Mouse (Mus musculus) E14TG2a.4 (cell line): ENCODE results near the gene Nsrp1.
"Not testable (repeated sequence)": the region's sequence is repeated elsewhere in the genome, so short reads cannot be mapped to it uniquely, and the experiment has no call there.

Experiments
- H3K27me3 ChIP-seq: 2 replicates; pipeline ENCODE4 v1.6.1; 2014; ENCODE audit warnings: low read length, control low read depth; ENCODE audit not compliant: insufficient read depth
- H3K36me3 ChIP-seq: 2 replicates; pipeline ENCODE4 v1.6.1; 2014; ENCODE audit warnings: low read length, control low read depth; ENCODE audit not compliant: insufficient read depth
- H3K4me1 ChIP-seq: replicated peaks from 2 replicates; pipeline ENCODE4 v1.6.1; 2014; ENCODE audit warnings: low read depth, low read length, control low read depth
- H3K4me3 ChIP-seq: replicated peaks from 2 replicates; pipeline ENCODE4 v1.5.1; 2014; ENCODE audit warnings: mild to moderate bottlenecking, low read length
- H3K9me3 ChIP-seq: 2 replicates; pipeline ENCODE4 v1.6.1; 2014; ENCODE audit warnings: low read length, control low read depth
- CTCF ChIP-seq: conservative IDR thresholded peaks from 2 replicates; pipeline ENCODE4 v1.5.1; 2014; ENCODE audit warnings: low read length
- NANOG ChIP-seq: IDR thresholded peaks from 2 replicates; pipeline ENCODE4 v1.6.1; 2014; ENCODE audit warnings: borderline replicate concordance, low read length, mixed read lengths
- POU5F1 ChIP-seq: IDR thresholded peaks from 2 replicates; pipeline ENCODE4 v1.6.1; 2014; ENCODE audit warnings: low read length, borderline replicate concordance

Nsrp1 gene

GRCm38 (mm10) chr11:77096581-77096980 is 18.3 kb upstream of the Nsrp1 start:
- H3K27me3 ChIP-seq: peaks cover 12% of the 10 kb centered on the region
- TF ChIP-seq POU5F1 (no peak), CTCF (no peak), NANOG (no peak)
- H3K9me3 ChIP-seq: no peaks in the 10 kb centered on the region
- no peak overlapping the region for H3K4me3 ChIP-seq
- no peaks in the 10 kb centered on the region for H3K36me3 ChIP-seq
- peaks cover 13% of the 10 kb centered on the region for H3K4me1 ChIP-seq

DNA sequence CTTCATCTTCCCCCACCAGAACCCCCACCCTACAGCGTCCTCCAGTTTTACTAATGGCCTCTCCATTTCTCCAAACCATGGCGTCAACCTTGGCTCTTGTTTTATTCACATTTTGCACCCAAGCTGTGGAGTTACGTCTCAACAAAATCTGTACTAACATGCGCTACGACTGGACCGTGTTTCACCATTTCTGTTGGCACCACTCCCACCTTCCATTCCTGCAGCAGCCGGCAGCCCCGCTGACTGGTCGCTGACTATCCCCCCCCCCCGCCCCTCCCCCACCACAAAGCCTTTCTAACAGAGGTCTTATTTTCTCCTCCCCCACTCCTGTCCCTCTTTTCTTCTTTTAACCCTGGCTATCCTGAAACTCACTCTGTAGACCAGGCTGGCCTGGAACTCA is 17.0 kb upstream of the Nsrp1 start:
- Histone ChIP-seq H3K36me3 (no peaks in the 10 kb centered on the region), H3K4me1 (peaks cover 7% of the 10 kb centered on the region), H3K9me3 (no peaks in the 10 kb centered on the region), H3K4me3 (no peak overlapping the region), H3K27me3 (peaks cover 12% of the 10 kb centered on the region)
- no peak for TF ChIP-seq NANOG
- no peak for TF ChIP-seq CTCF
- TF ChIP-seq POU5F1: no peak

DNA sequence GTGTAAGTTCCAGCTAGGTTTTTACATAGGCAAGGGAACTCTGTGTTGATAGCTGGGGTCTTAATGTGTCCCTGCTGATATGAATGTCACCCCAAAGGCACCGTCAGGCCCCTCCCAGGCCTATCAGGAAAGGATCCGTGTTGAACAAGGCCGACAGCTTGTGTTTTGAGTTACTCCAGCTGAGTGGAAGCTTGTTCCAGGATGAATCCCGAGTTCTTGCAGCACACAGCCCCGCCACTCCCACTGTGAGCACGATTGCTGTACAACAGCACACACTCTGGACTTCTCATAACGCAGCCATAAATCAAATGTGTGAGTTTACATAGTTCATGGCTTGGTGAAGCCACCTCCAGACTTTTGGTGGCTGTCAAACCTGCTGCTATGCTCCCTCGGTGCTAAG is 15.9 kb upstream of the Nsrp1 start:
- Histone ChIP-seq H3K36me3 (no peaks in the 10 kb centered on the region), H3K4me1 (peaks cover 6% of the 10 kb centered on the region), H3K27me3 (peaks cover 8% of the 10 kb centered on the region; the same call in 1 of the 2 replicates), H3K9me3 (no peaks in the 10 kb centered on the region), H3K4me3 (no peak overlapping the region)
- TF ChIP-seq NANOG (no peak), CTCF (no peak), POU5F1 (no peak)

- H3K9me3 ChIP-seq: no peaks in the 10 kb centered on the region
- H3K27me3 ChIP-seq: peaks cover 5% of the 10 kb centered on the region; the same call in 1 of the 2 replicates
- TF ChIP-seq CTCF (peak; percentile 16), POU5F1 (no peak)
- no peaks in the 10 kb centered on the region for H3K36me3 ChIP-seq
- peaks cover 11% of the 10 kb centered on the region for H3K4me1 ChIP-seq
- no peak overlapping the region for H3K4me3 ChIP-seq
Measured at GRCm38 (mm10) chr11:77093208-77093607, 15.0 kb upstream of the Nsrp1 start.

DNA sequence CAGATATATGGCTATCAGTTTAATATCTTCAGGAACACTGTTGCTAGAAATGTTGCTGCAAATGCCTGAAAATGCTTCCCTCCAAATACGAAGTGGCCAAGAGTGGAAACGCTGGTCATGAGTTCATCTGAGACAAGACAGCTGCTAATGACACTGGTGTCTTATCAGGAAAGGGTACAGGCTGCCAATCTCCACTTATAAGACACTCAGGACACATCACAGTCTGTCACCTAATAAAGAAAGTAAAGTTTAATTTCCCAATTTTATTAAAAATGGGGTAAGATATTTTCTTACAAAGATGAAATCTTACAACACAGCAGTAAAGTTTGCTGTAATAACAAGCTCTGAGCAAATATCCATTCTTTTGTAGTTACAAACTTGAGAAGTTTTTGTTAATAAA is 10.9 kb upstream of the Nsrp1 start:
- no peaks in the 10 kb centered on the region for H3K36me3 ChIP-seq
- H3K27me3 ChIP-seq: no peaks in the 10 kb centered on the region
- no peaks in the 10 kb centered on the region for H3K9me3 ChIP-seq
- H3K4me1 ChIP-seq: peaks cover 21% of the 10 kb centered on the region
- TF ChIP-seq NANOG: no peak
- TF ChIP-seq CTCF: no peak
- TF ChIP-seq POU5F1: no peak
- H3K4me3 ChIP-seq: no peak overlapping the region

DNA sequence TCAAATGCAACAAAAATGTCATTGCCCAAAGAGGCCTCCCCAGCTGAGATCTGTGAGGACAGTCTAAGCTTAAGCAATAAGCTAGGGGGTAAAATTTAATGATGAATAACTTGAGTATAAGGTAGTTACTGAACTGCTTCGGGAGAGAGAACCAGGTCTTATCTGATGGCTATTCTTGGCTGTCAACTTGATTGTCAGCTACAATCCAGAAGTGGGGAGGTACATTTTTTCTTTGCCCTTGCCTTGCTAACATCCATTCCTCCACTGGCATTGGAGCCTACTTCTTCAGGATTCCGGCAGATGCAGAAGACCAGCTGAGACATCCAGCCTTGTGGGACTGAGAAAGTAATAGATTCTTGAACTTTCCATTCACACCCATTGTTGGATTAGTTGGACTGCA is 8.8 kb upstream of the Nsrp1 start:
- TF ChIP-seq NANOG: no peak
- no peak for TF ChIP-seq POU5F1
- TF ChIP-seq CTCF: no peak
- no peaks in the 10 kb centered on the region for H3K27me3 ChIP-seq
- H3K36me3 ChIP-seq: no peaks in the 10 kb centered on the region
- H3K4me1 ChIP-seq: peaks cover 18% of the 10 kb centered on the region
- H3K9me3 ChIP-seq: no peaks in the 10 kb centered on the region
- no peak overlapping the region for H3K4me3 ChIP-seq

GRCm38 (mm10) chr11:77084001-77084682 is 5.9 kb upstream of the Nsrp1 start:
- H3K9me3 ChIP-seq: no peaks in the 10 kb centered on the region
- no peak overlapping the region for H3K4me3 ChIP-seq
- TF ChIP-seq POU5F1 (no peak), CTCF (no peak), NANOG (no peak)
- H3K4me1 ChIP-seq: peaks cover 18% of the 10 kb centered on the region
- no peaks in the 10 kb centered on the region for H3K27me3 ChIP-seq
- no peaks in the 10 kb centered on the region for H3K36me3 ChIP-seq

DNA sequence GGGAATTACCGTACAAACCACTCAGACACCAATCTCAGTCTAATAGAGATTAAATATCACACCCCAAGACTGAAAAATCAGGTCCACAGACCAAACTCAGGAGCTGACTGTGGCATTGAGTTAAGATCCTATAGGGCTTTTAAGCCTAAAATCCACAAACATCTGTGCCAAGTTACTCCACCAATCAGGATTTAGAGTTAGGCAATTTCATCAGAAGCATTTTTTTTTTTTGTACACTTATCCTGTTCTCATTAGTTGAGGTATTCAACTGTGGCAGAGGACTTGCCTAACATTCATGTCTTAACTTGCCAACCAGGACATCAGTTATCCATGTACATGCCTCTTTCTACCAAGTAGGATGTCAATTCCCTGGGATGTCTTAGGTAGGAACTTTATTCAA is 1.1 kb upstream of the Nsrp1 start:
- no peaks in the 10 kb centered on the region for H3K9me3 ChIP-seq
- peaks cover 10% of the 10 kb centered on the region for H3K4me1 ChIP-seq
- peaks cover 23% of the 10 kb centered on the region for H3K36me3 ChIP-seq
- H3K27me3 ChIP-seq: no peaks in the 10 kb centered on the region
- TF ChIP-seq NANOG (no peak), CTCF (no peak), POU5F1 (no peak)
- H3K4me3 ChIP-seq: no peak overlapping the region

DNA sequence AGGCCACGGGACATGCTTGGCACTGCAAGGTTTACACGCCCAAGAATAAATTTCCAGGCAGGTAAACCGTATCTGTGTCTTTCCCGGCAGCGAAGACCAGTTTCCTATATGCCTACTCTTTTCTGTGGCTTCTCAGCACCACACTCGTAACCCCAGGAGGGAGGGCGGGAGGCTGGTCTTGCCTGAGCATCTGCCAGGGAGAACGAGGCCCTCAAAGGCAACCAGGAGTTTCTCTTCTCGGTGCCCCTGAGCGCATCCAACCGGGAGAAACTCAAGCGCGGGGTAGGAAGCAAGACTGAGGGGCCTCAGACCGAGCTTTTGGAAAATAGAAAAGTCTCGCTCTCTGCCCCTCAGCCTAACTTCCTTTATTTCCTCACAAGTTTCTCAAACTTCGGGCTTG is 443 bp downstream of the Nsrp1 start:
- H3K4me1 ChIP-seq: peaks cover 10% of the 10 kb centered on the region
- H3K27me3 ChIP-seq: no peaks in the 10 kb centered on the region
- no peaks in the 10 kb centered on the region for H3K9me3 ChIP-seq
- peaks cover 38% of the 10 kb centered on the region for H3K36me3 ChIP-seq
- TF ChIP-seq NANOG (no peak), CTCF (no peak), POU5F1 (no peak)
- H3K4me3 ChIP-seq: peak overlapping the region; percentile 93

DNA sequence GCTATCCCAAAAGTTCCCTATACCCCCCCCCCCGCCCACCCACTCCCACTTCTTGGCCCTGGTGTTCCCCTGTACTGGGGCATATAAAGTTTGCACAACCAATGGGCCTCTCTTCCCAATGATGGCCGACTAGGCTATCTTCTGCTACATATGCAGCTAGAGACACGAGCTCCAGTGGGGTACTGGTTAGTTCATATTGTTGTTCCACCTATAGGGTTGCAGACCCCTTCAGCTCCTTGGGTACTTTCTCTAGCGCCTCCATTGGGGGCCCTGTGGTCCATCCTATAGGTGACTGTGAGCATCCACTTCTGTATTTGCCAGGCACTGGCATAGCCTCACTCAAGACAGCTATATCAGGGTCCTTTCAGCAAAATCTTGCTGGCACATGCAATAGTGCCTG is 904 bp downstream of the Nsrp1 start:
- Histone ChIP-seq H3K4me1 (peaks cover 11% of the 10 kb centered on the region), H3K36me3 (peaks cover 41% of the 10 kb centered on the region), H3K4me3 (peak overlapping the region; percentile 93)
- H3K27me3 ChIP-seq, H3K9me3 ChIP-seq: not testable (repeated sequence)
